Mouse (Mus musculus) E14TG2a.4 (cell line): ENCODE results near the gene Shank1.

Source experiments
- CTCF ChIP-seq: conservative IDR thresholded peaks from 2 replicates; pipeline ENCODE4 v1.5.1; 2014; ENCODE audit warnings: low read length
- NANOG ChIP-seq: IDR thresholded peaks from 2 replicates; pipeline ENCODE4 v1.6.1; 2014; ENCODE audit warnings: borderline replicate concordance, low read length, mixed read lengths
- POU5F1 ChIP-seq: IDR thresholded peaks from 2 replicates; pipeline ENCODE4 v1.6.1; 2014; ENCODE audit warnings: low read length, borderline replicate concordance

GRCm38 (mm10) chr7:44310878-44311712, 1.0 kb downstream of the Shank1 start:
- TF ChIP-seq CTCF (no peak), POU5F1 (no peak), NANOG (no peak)
